Mouse (Mus musculus) heart, postnatal 36 days (tissue): Measurements from ENCODE around the gene Ogfod2. TPM values are rescaled to one million over a fixed set of nuclear protein-coding genes. Genes with fewer than 3 reads are reported as not detected.

ENCODE experiments used
- DNase-seq, 2 experiments: peaks; one replicate each; pipeline ENCODE4 v3.0.0; 2021 to 2022
- intact Hi-C: fragments of 180-260 bp; cut with DNase I; formaldehyde crosslinking; loops from one replicate; pipeline ENCODE4 v1.15.1; 2025
- total RNA-seq, 2 experiments: library from RNA; stranded (reverse); gene quantifications; 2 replicates each; pipeline ENCODE4 v1.2.3; 2021

Gene Ogfod2
- total RNA-seq, 2 experiments from 2014 or later: 14.4 to 16.2 TPM

- DNase-seq: no peak
- intact Hi-C loops: no loop called here
Measured at GRCm38 (mm10) chr5:124093852-124094604, 18.1 kb upstream of the Ogfod2 start.

GRCm38 (mm10) chr5:124095077-124095581 is 17.0 kb upstream of the Ogfod2 start:
- intact Hi-C loops: no loop called here
- no peak for DNase-seq

- intact Hi-C loops: no loop called here
- peak; percentile 94 to 98 for DNase-seq
Measured at GRCm38 (mm10) chr5:124095596-124096232, 16.4 kb upstream of the Ogfod2 start, which contains the start of gene Abcb9. Gene Abcb9 (minus strand): TSS chr5:124095798.

- intact Hi-C loops: no loop called here
- no peak for DNase-seq
Measured at GRCm38 (mm10) chr5:124098923-124099322, 13.2 kb upstream of the Ogfod2 start.

- no peak for DNase-seq
- intact Hi-C loops: no loop called here
Measured at GRCm38 (mm10) chr5:124100128-124101044, 11.7 kb upstream of the Ogfod2 start.

- intact Hi-C loops: no loop called here
- DNase-seq: no peak
Measured at GRCm38 (mm10) chr5:124102326-124102725, 9.8 kb upstream of the Ogfod2 start.

- intact Hi-C loops: no loop called here
- DNase-seq: no peak
Measured at GRCm38 (mm10) chr5:124103020-124103419, 9.1 kb upstream of the Ogfod2 start.

- intact Hi-C loops: no loop called here
- DNase-seq: no peak
Measured at GRCm38 (mm10) chr5:124103552-124103951, 8.5 kb upstream of the Ogfod2 start.

- intact Hi-C loops: no loop called here
- peak in 1 of 2 experiments; percentile 59 for DNase-seq
Measured at GRCm38 (mm10) chr5:124111077-124111741, 888 bp upstream of the Ogfod2 start.

- intact Hi-C loops: no loop called here
- no peak for DNase-seq
Measured at GRCm38 (mm10) chr5:124112531-124112930, 434 bp downstream of the Ogfod2 start.

GRCm38 (mm10) chr5:124113030-124113429 is 933 bp downstream of the Ogfod2 start:
- intact Hi-C loops: no loop called here
- peak in 1 of 2 experiments; percentile 39 for DNase-seq

GRCm38 (mm10) chr5:124114276-124115025 is 2.4 kb downstream of the Ogfod2 start:
- no peak for DNase-seq
- intact Hi-C loops: no loop called here

GRCm38 (mm10) chr5:124115531-124115930 is 3.4 kb downstream of the Ogfod2 start:
- DNase-seq: no peak
- intact Hi-C loops: no loop called here

- peak; percentile 83 to 84 for DNase-seq
- intact Hi-C loops: no loop called here
Measured at GRCm38 (mm10) chr5:124115990-124116845, 4.1 kb downstream of the Ogfod2 start, which contains the start of gene Arl6ip4. Gene Arl6ip4 (plus strand): TSS chr5:124116089.

- intact Hi-C loops: no loop called here
- DNase-seq: no peak
Measured at GRCm38 (mm10) chr5:124119204-124119603, 7.1 kb downstream of the Ogfod2 start.

- no peak for DNase-seq
- intact Hi-C loops: no loop called here
Measured at GRCm38 (mm10) chr5:124122357-124122756, 10.3 kb downstream of the Ogfod2 start.

GRCm38 (mm10) chr5:124125093-124125492 is 13.0 kb downstream of the Ogfod2 start:
- intact Hi-C loops: no loop called here
- DNase-seq: no peak

GRCm38 (mm10) chr5:124134261-124134660 is 22.2 kb downstream of the Ogfod2 start:
- no peak for DNase-seq
- intact Hi-C loops: no loop called here

- intact Hi-C loops: no loop called here
- DNase-seq: no peak
Measured at GRCm38 (mm10) chr5:124138066-124138465, 26.0 kb downstream of the Ogfod2 start.
